Mouse (Mus musculus) cerebellum, adult 2 months (tissue): ENCODE measurements around the gene As3mt. TPM values are rescaled to one million over a fixed set of nuclear protein-coding genes. Genes with fewer than 3 reads are reported as not detected.

ENCODE experiments used
- DNase-seq, 2 experiments: peaks; one replicate each; pipeline ENCODE4 v3.0.0; 2021
- H3K27ac ChIP-seq: fragments of 200-500 bp; 2 replicates; pipeline ENCODE4 v1.5.1; 2012; ENCODE audit warnings: low read length, control low read depth, inconsistent platforms; ENCODE audit not compliant: insufficient read depth
- H3K27me3 ChIP-seq: fragments of 200-500 bp; 2 replicates; pipeline ENCODE4 v1.6.1; 2012; ENCODE audit warnings: inconsistent platforms, mild to moderate bottlenecking, low read length, moderate library complexity; ENCODE audit not compliant: control insufficient read depth, insufficient read depth
- H3K4me1 ChIP-seq: fragments of 200-500 bp; 2 replicates; pipeline ENCODE4 v1.6.1; 2011; ENCODE audit warnings: low read length; ENCODE audit not compliant: control insufficient read depth, insufficient read depth
- H3K4me3 ChIP-seq: fragments of 200-500 bp; replicated peaks from 2 replicates; pipeline ENCODE3; 2011; ENCODE audit warnings: mild to moderate bottlenecking, low read depth, low read length, control low read depth; ENCODE audit not compliant: insufficient read depth
- CTCF ChIP-seq: fragments of 200-500 bp; IDR thresholded peaks from 2 replicates; pipeline ENCODE4 v1.5.1; 2011; ENCODE audit warnings: low read depth, mild to moderate bottlenecking, control low read depth, low read length, moderate library complexity, borderline replicate concordance; ENCODE audit not compliant: insufficient read depth
- POLR2A ChIP-seq: fragments of 200-500 bp; IDR thresholded peaks from 2 replicates; pipeline ENCODE4 v1.6.1; 2011; ENCODE audit warnings: low read length, control low read depth, borderline replicate concordance; ENCODE audit not compliant: insufficient read depth
- WGBS: fragments of 180-500 bp; shearing (Covaris S2); methylation state at CpG from one replicate; pipeline ENCODE4 v1.1.7; 2018; 5-methylcytosine and 5-hydroxymethylcytosine counted together
- polyA plus RNA-seq: library from polyadenylated mRNA; depleted of rRNA; stranded (reverse); fragments of >200 nt; gene quantifications from 2 replicates; pipeline ENCODE4 v1.2.3, GENCODE M21; 2012; rRNA removed

The As3mt gene
- polyA plus RNA-seq, 1 experiment: 16.5 TPM

GRCm38 (mm10) chr19:46784038-46784437, 76.8 kb downstream of the As3mt start:
- DNase-seq: no peak
- no peak overlapping the region for H3K4me3 ChIP-seq
- TF ChIP-seq POLR2A: no peak
- H3K27ac ChIP-seq: no peak overlapping the region
- WGBS: 74% methylated on average over 5 of the region's 5 CpGs
- no peaks in the 10 kb centered on the region; the same call in none of the 2 replicates for H3K4me1 ChIP-seq
- no peaks in the 10 kb centered on the region for H3K27me3 ChIP-seq

GRCm38 (mm10) chr19:46784502-46784901, 77.2 kb downstream of the As3mt start:
- no peak overlapping the region for H3K27ac ChIP-seq
- no peaks in the 10 kb centered on the region; the same call in none of the 2 replicates for H3K4me1 ChIP-seq
- no peak for DNase-seq
- TF ChIP-seq POLR2A (no peak), CTCF (no peak)
- WGBS: 84% methylated on average over 6 of the region's 6 CpGs
- no peak overlapping the region for H3K4me3 ChIP-seq
- H3K27me3 ChIP-seq: no peaks in the 10 kb centered on the region

- Histone ChIP-seq H3K4me3 (no peak overlapping the region), H3K4me1 (no peaks in the 10 kb centered on the region; the same call in none of the 2 replicates), H3K27me3 (no peaks in the 10 kb centered on the region), H3K27ac (no peak overlapping the region)
- no peak for DNase-seq
- WGBS: 89% methylated on average over 4 of the region's 4 CpGs
- TF ChIP-seq POLR2A (no peak), CTCF (no peak)
These were observed 78.4 kb downstream of the As3mt start for GRCm38 (mm10) chr19:46785633-46786032.

- TF ChIP-seq POLR2A (no peak), CTCF (no peak)
- Histone ChIP-seq H3K4me3 (no peak overlapping the region), H3K27me3 (no peaks in the 10 kb centered on the region), H3K27ac (no peak overlapping the region), H3K4me1 (peaks cover 4% of the 10 kb centered on the region)
- 25% methylated on average over 1 of the region's 1 CpGs for whole genome bisulfite sequencing
- no peak for DNase-seq
These were observed 82.5 kb downstream of the As3mt start for GRCm38 (mm10) chr19:46789782-46790181.

Other genes starting within 250 kb of the As3mt start
- 40.3 and 43.4 TPM in 2 replicates for gene Trim8, start 205.8 kb upstream of the As3mt start, polyA plus RNA-seq
- gene Arl3, start 134.3 kb upstream of the As3mt start, polyA plus RNA-seq: 205 and 227 TPM in 2 replicates
- gene Sfxn2, start 134.1 kb upstream of the As3mt start, polyA plus RNA-seq: 7.0 and 7.7 TPM in 2 replicates
- 24.9 and 28.3 TPM in 2 replicates for gene Wbp1l, start 108.4 kb upstream of the As3mt start, polyA plus RNA-seq
- gene Cyp17a1, start 34.3 kb upstream of the As3mt start, polyA plus RNA-seq: 0.06 and 0.08 TPM in 2 replicates
- 19.0 and 19.1 TPM in 2 replicates for gene Borcs7, start 17.6 kb upstream of the As3mt start, polyA plus RNA-seq
- gene Cnnm2, start 54.1 kb downstream of the As3mt start, polyA plus RNA-seq: 31.2 and 31.4 TPM in 2 replicates